Mouse (Mus musculus): ENCODE measurements at regions not wholly inside any gene's neighbourhood (a gene's known extent, or its start where the extent isn't known, plus 50 kb on each side); places are given as distances from the start of the nearest gene placed in this dataset.
"Not testable (repeated sequence)": the region's sequence is repeated elsewhere in the genome, so short reads cannot be mapped to it uniquely, and the experiment has no call there.

DNA sequence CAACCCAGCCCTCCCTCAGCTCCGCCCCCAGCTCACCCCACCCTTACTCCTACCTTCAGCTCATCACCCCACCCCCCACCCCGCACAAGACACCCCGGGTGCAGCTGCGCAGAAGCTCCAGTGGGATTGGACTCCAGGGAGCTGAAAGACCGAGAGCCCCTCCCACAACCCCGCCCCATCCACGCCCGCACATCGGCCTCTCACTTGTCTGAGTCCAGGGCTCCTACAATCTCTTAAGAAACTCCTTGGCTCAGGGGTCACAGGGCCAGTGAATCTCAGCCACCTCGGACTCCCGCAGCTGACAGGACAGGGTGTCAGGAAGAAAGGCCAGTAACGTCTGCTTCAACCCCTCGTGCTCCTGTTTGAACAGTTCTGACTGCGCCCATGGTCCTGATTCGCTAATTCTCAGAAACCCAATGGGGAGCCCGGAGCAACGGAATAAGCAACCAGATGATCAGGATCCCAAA is 120.7 kb downstream of the Map1s start:
- H3K9ac ChIP-seq (ENCODE audit: low read length); H3K27ac ChIP-seq (replicated peaks; ENCODE audit: low read depth, low read length); H3K4me3 ChIP-seq (ENCODE audit: low read depth, low read length); H3K4me1 ChIP-seq (ENCODE audit: control insufficient read depth, insufficient read depth, low read length); H3K9me3 ChIP-seq (ENCODE audit: control insufficient read depth, low read length); H3K27me3 ChIP-seq (ENCODE audit: control insufficient read depth, insufficient read depth, low read length); H3K36me3 ChIP-seq (ENCODE audit: control insufficient read depth, insufficient read depth, low read length): not testable (repeated sequence)
- peak; percentile 80 for ATAC-seq (ENCODE audit: insufficient number of reproducible peaks, low FRiP score, low TSS enrichment, low read depth)
- peak; percentile 24 for DNase-seq (ENCODE audit: low spot score)
- peak overlapping the region; percentile 31 for H3K4me2 ChIP-seq (ENCODE audit: low read depth, severe bottlenecking)
- WGBS = 3% methylated on average over 17 of the region's 17 CpGs

DNA sequence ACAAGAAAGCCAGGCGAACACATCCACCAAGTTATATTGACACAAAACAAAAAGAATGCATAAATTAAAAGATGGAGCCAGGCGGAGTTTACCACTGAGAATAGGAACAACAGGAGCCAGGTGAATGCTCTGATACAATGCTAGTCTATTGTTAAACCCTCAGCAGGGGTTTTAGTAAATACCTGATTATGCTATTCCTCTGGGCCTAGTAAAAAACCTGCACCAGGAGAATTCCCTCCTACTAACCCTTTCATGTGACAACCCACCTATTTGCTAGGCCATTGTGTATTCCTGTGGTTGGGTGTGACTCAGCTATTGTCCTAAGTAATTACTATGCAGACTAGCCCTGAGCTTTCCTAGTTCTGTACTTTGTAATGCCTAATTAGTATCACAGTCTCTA is 122.8 kb downstream of the Map1s start:
- not testable (repeated sequence) for H3K9ac ChIP-seq (ENCODE audit: low read length); DNase-seq (ENCODE audit: low spot score); H3K9me3 ChIP-seq (ENCODE audit: control insufficient read depth, low read length); H3K27ac ChIP-seq (replicated peaks; ENCODE audit: low read depth, low read length); H3K4me1 ChIP-seq (ENCODE audit: control insufficient read depth, insufficient read depth, low read length); H3K36me3 ChIP-seq (ENCODE audit: control insufficient read depth, insufficient read depth, low read length); H3K4me3 ChIP-seq (ENCODE audit: low read depth, low read length); ATAC-seq (ENCODE audit: insufficient number of reproducible peaks, low FRiP score, low TSS enrichment, low read depth); H3K27me3 ChIP-seq (ENCODE audit: control insufficient read depth, insufficient read depth, low read length); H3K4me2 ChIP-seq (ENCODE audit: low read depth, severe bottlenecking)
- 88% methylated on average over 2 of the region's 2 CpGs for WGBS

All from limb, embryonic 11.5 days (tissue).